Mouse (Mus musculus): ENCODE results near the gene Sorl1. TPM values are rescaled to one million over a fixed set of nuclear protein-coding genes. Genes with fewer than 3 reads are reported as not detected.
"Not testable (repeated sequence)": the region's sequence is repeated elsewhere in the genome, so short reads cannot be mapped to it uniquely, and the experiment has no call there.

Sorl1 gene
- total and polyA plus RNA-seq, 2 experiments from 2014 or later, result 5.6 to 17.9 TPM

DNA sequence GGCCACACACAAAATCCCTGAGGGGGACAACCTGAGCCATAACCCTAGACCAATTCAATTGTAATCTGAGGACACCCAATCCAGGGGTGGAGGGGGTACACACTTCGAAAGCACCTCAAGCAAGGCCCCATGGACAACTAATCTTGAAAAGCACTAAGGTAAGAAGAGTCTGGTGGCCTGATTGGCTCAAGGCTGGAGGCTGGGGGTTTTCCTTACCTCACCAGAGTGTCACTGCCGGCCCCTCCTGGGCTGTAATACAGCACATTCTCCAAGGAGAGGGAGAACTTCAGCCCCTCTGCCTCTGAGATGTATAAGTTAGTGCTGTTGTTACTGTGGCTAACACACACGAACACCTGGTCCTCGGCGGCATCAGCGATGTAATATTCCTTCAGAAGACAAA is 53.2 kb downstream of the Sorl1 start:
- Histone ChIP-seq H3K4me3 (ENCODE audit: low read depth, low read length) (no peak overlapping the region), H3K27me3 (ENCODE audit: insufficient read depth, low read length) (no peaks in the 10 kb centered on the region), H3K9ac (no peak overlapping the region), H3K36me3 (ENCODE audit: insufficient read depth) (0 out of 2 replicates have a peak, but pooled peaks cover 5% of the 10 kb centered on the region), H3K4me2 (ENCODE audit: low read depth) (no peak overlapping the region), H3K4me1 (ENCODE audit: insufficient read depth) (no peaks in the 10 kb centered on the region), H3K9me3 (ENCODE audit: low read length) (no peaks in the 10 kb centered on the region), H3K27ac (ENCODE audit: low read depth, low read length) (no peak overlapping the region)
- no peak for TF ChIP-seq CTCF (IDR thresholded peaks at IDR 0.05; ENCODE audit: low read depth)
- 89% methylated on average over 6 of the region's 6 CpGs for WGBS
- ATAC-seq (no peak), DNase-seq (no peak)

DNA sequence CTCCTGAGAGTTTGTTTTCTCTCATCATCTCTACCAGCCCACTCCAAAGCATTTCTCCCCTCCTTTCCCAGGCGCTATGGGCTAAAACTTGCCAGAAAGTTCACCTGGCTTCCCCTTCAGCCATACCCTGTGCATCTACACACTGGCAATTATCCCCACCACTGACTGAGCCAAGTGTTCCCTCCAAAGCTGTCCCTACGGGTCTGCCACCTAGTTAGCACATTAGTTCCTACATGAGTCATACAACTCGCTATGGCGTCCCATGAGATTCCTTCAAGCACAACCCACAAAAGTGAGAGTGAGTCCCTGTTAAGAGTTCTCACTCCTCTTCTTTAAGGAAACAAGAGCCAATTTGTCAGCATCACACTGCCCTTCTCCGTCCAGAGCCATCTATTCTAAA is 54.6 kb downstream of the Sorl1 start:
- no peak for TF ChIP-seq CTCF (IDR thresholded peaks at IDR 0.05; ENCODE audit: low read depth)

DNA sequence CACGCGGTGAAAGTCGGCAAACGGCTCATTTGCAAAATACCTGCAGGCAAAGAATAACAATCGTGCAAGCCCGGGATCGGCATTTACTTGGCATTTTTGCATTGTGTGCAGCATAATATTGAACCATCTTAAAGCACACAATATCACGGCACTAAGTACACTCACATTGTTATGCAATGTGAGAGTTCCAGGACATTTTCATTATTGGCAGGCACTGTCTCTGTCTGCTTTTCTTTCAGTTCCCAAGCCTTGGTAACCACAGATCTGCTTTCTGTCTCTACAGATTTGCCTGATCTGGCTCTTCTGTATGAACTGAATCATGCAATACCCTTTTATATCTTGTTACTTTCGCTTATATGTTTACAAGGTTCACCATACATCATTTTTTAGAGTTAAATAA is 56.1 kb downstream of the Sorl1 start:
- Histone ChIP-seq H3K36me3 (ENCODE audit: insufficient read depth) (0 out of 2 replicates have a peak, but pooled peaks cover 5% of the 10 kb centered on the region), H3K4me1 (ENCODE audit: insufficient read depth) (no peaks in the 10 kb centered on the region), H3K9ac (no peak overlapping the region; the same call in 1 of the 2 replicates), H3K9me3 (ENCODE audit: low read length) (no peaks in the 10 kb centered on the region), H3K27ac (ENCODE audit: low read depth, low read length) (no peak overlapping the region), H3K4me2 (ENCODE audit: low read depth) (no peak overlapping the region), H3K4me3 (ENCODE audit: low read depth, low read length) (no peak overlapping the region), H3K27me3 (ENCODE audit: insufficient read depth, low read length) (no peaks in the 10 kb centered on the region)
- no peak for DNase-seq
- WGBS, result 70% methylated on average over 9 of the region's 9 CpGs
- ATAC-seq, result no peak
- TF ChIP-seq CTCF (IDR thresholded peaks at IDR 0.05; ENCODE audit: low read depth), result no peak

More for the DNA sequence above, 54.6 kb downstream of the Sorl1 start:
- no peak overlapping the region for H3K27ac ChIP-seq (ENCODE audit: low read depth, low read length)
- no peaks in the 10 kb centered on the region for H3K27me3 ChIP-seq (ENCODE audit: insufficient read depth, low read length)
- H3K9me3 ChIP-seq (ENCODE audit: low read length), result no peaks in the 10 kb centered on the region
- ATAC-seq, result no peak
- WGBS, result 91% methylated on average over 5 of the region's 5 CpGs
- H3K4me3 ChIP-seq (ENCODE audit: low read depth, low read length), result no peak overlapping the region
- H3K4me1 ChIP-seq (ENCODE audit: insufficient read depth), result no peaks in the 10 kb centered on the region
- H3K4me2 ChIP-seq (ENCODE audit: low read depth), result no peak overlapping the region
- no peak overlapping the region for H3K9ac ChIP-seq
- no peak for DNase-seq
- H3K36me3 ChIP-seq (ENCODE audit: insufficient read depth), result 0 out of 2 replicates have a peak, but pooled peaks cover 5% of the 10 kb centered on the region

DNA sequence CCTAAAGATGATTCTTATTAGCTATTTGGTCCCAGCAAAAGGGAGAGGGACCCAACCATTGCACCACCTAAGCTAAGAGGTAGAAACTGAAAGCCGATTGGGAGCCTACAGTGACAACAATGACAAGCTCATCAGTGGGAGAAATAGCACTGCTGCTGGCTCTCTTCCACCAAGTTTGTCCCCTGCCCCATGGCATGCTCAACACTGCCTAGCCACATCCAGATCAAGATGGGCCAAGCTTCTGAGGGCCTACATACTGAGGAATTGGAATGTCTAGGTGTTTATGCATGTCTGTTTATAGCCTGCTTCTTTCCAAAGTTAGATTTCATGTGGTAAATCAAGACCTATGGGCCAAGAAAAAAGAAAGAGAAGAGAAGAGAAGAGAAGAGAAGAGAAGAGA is 58.3 kb downstream of the Sorl1 start:
- no peak overlapping the region for H3K4me3 ChIP-seq (ENCODE audit: low read depth, low read length)

DNA sequence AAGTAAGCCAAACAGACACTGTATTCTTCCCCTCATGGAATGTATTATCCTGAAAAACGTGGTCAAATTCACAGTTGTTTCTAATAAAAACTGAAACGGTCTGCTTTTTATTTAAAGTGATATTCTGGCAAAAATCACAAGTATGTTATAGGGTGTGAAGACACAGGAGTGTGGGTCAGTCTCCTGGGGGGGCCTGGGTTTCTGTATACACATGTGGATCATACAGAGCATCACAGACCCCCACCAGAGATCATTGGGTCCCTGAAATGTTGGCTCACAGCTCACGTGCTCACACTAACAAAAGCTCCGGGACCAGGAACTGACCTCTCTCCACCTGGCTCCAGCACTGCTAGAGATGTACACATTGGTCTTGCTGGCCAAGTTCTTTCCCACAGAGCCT is 60.7 kb downstream of the Sorl1 start:
- WGBS, result 77% methylated on average over 4 of the region's 4 CpGs
- Histone ChIP-seq H3K27me3 (ENCODE audit: insufficient read depth, low read length) (no peaks in the 10 kb centered on the region), H3K9ac (no peak overlapping the region), H3K36me3 (ENCODE audit: insufficient read depth) (no peaks in the 10 kb centered on the region), H3K4me2 (ENCODE audit: low read depth) (no peak overlapping the region), H3K4me3 (ENCODE audit: low read depth, low read length) (no peak overlapping the region), H3K27ac (ENCODE audit: low read depth, low read length) (no peak overlapping the region), H3K9me3 (ENCODE audit: low read length) (no peaks in the 10 kb centered on the region), H3K4me1 (ENCODE audit: insufficient read depth) (no peaks in the 10 kb centered on the region)
- no peak for DNase-seq
- ATAC-seq, result no peak
- TF ChIP-seq CTCF (IDR thresholded peaks at IDR 0.05; ENCODE audit: low read depth), result no peak

More for the DNA sequence above, 58.3 kb downstream of the Sorl1 start:
- ATAC-seq (no peak), DNase-seq (no peak)
- H3K4me1 ChIP-seq (ENCODE audit: insufficient read depth), result no peaks in the 10 kb centered on the region
- 84% methylated on average over 1 of the region's 1 CpGs for WGBS
- TF ChIP-seq CTCF (IDR thresholded peaks at IDR 0.05; ENCODE audit: low read depth), result no peak
- H3K4me2 ChIP-seq (ENCODE audit: low read depth), result no peak overlapping the region
- H3K27ac ChIP-seq (ENCODE audit: low read depth, low read length), result no peak overlapping the region
- H3K9me3 ChIP-seq (ENCODE audit: low read length), result no peaks in the 10 kb centered on the region
- no peaks in the 10 kb centered on the region for H3K27me3 ChIP-seq (ENCODE audit: insufficient read depth, low read length)
- H3K9ac ChIP-seq, result no peak overlapping the region
- H3K36me3 ChIP-seq (ENCODE audit: insufficient read depth), result 0 out of 2 replicates have a peak, but pooled peaks cover 5% of the 10 kb centered on the region

DNA sequence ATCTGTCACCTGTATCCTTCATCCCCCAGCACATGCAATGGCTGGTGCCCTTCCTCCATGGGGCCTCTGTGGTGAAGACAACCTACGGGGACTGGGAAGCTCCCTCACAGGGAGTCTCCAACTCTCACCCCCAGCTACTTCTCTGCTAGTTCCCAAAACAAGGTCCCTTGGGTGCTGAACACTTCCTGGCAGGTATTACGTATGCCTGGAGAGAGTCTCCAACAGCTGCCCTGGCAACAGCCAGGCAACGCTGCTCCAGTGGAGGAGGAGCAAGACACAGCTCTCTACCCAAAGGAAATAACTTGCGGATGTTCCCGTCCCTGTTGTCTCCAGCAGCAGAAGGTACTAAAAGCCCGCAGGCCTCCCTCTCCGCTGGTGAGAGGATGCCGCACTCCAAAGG is 61.8 kb downstream of the Sorl1 start:
- TF ChIP-seq CTCF (IDR thresholded peaks at IDR 0.05; ENCODE audit: low read depth), result no peak
- H3K36me3 ChIP-seq (ENCODE audit: insufficient read depth), result no peaks in the 10 kb centered on the region
- WGBS, result 91% methylated on average over 8 of the region's 8 CpGs
- no peaks in the 10 kb centered on the region for H3K4me1 ChIP-seq (ENCODE audit: insufficient read depth)
- H3K27me3 ChIP-seq (ENCODE audit: insufficient read depth, low read length), result no peaks in the 10 kb centered on the region
- no peak overlapping the region for H3K4me3 ChIP-seq (ENCODE audit: low read depth, low read length)
- H3K9me3 ChIP-seq (ENCODE audit: low read length), result no peaks in the 10 kb centered on the region
- no peak for ATAC-seq
- H3K9ac ChIP-seq, result no peak overlapping the region
- H3K27ac ChIP-seq (ENCODE audit: low read depth, low read length), result no peak overlapping the region
- H3K4me2 ChIP-seq (ENCODE audit: low read depth), result no peak overlapping the region
- no peak for DNase-seq

DNA sequence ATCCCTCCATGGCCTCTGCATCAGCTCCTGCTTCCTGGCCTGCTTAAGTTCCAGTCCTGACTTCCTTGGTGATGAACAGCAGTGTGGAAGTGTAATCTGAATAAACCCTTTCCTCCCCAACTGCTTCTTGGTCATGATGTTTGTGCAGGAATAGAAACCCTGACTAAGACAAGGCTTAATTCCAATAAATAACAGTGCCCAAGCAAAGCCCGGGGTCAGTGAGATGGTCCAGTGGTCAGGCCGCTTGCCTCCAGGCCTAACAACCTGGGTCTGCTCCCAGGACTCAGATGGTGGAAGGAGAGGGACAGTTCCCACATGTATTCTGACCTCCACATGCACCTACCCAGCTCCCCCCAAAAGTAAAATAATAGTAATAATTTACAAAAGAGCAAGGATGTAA is 65.1 kb downstream of the Sorl1 start:
- not testable (repeated sequence) for H3K27ac ChIP-seq (ENCODE audit: low read depth, low read length); DNase-seq; H3K36me3 ChIP-seq (ENCODE audit: insufficient read depth); ATAC-seq; H3K9me3 ChIP-seq (ENCODE audit: low read length); H3K4me3 ChIP-seq (ENCODE audit: low read depth, low read length); H3K4me1 ChIP-seq (ENCODE audit: insufficient read depth); H3K27me3 ChIP-seq (ENCODE audit: insufficient read depth, low read length); H3K9ac ChIP-seq; H3K4me2 ChIP-seq (ENCODE audit: low read depth)
- WGBS, result 93% methylated on average over 2 of the region's 2 CpGs

DNA sequence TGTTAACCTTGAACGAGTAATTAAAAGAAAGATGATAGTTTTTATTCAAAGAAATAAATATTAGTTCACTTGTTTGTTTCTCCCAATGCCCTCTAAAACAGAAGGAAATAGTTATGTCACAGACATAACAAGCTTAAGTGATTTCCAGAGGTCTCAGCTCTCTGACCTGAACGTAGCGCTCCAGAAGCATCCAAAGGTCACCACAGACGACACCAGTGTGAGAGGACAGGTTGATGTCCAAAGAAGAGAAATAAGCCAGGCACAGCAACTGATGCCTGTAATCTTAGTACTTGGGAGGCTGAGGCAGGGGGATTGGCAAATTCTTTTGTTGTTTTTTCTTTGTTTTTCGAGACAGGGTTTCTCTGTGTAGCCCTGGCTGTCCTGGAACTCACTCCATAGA is 67.5 kb downstream of the Sorl1 start:
- no peak for TF ChIP-seq CTCF (IDR thresholded peaks at IDR 0.05; ENCODE audit: low read depth)
- no peak overlapping the region for H3K9ac ChIP-seq
- no peaks in the 10 kb centered on the region for H3K9me3 ChIP-seq (ENCODE audit: low read length)
- H3K4me2 ChIP-seq (ENCODE audit: low read depth), result no peak overlapping the region
- 90% methylated on average over 5 of the region's 5 CpGs for WGBS
- H3K27ac ChIP-seq (ENCODE audit: low read depth, low read length), result no peak overlapping the region
- H3K36me3 ChIP-seq (ENCODE audit: insufficient read depth), result no peaks in the 10 kb centered on the region; the same call in 1 of the 2 replicates
- no peak for DNase-seq
- no peak overlapping the region for H3K4me3 ChIP-seq (ENCODE audit: low read depth, low read length)
- no peak for ATAC-seq
- peaks cover 5% of the 10 kb centered on the region for H3K4me1 ChIP-seq (ENCODE audit: insufficient read depth)
- no peaks in the 10 kb centered on the region for H3K27me3 ChIP-seq (ENCODE audit: insufficient read depth, low read length)
